Mouse (Mus musculus) forebrain, embryonic 10.5 days (tissue): ENCODE results near the gene Arr3. TPM values are rescaled to one million over a fixed set of nuclear protein-coding genes. Genes with fewer than 3 reads are reported as not detected.
A peak's percentile ranks its signal among the peaks of the same experiment; 100 is the strongest.

Experiments used
- DNase-seq: peaks from one replicate; pipeline ENCODE4 v3.0.0-alpha.2; 2017; ENCODE audit warnings: low spot score; ENCODE audit errors: extremely low spot score
- H3K27ac ChIP-seq: fragments of 300-500 bp; sonication (generic); 2 replicates; pipeline ENCODE4 v1.5.1; 2016; ENCODE audit warnings: mild to moderate bottlenecking
- H3K27me3 ChIP-seq: fragments of 300-500 bp; sonication (generic); 2 replicates; pipeline ENCODE4 v1.6.1; 2016; ENCODE audit warnings: mild to moderate bottlenecking; ENCODE audit not compliant: poor library complexity, severe bottlenecking
- H3K36me3 ChIP-seq: fragments of 300-500 bp; sonication (generic); replicated peaks from 2 replicates; pipeline ENCODE4 v1.6.1; 2016; ENCODE audit warnings: mild to moderate bottlenecking, moderate library complexity
- H3K4me1 ChIP-seq: fragments of 300-500 bp; sonication (generic); 2 replicates; pipeline ENCODE4 v1.6.1; 2016
- H3K4me3 ChIP-seq: fragments of 300-500 bp; sonication (generic); 2 replicates; pipeline ENCODE4 v1.5.1; 2016; ENCODE audit warnings: mild to moderate bottlenecking, moderate library complexity
- H3K9me3 ChIP-seq: fragments of 300-500 bp; sonication (generic); 2 replicates; pipeline ENCODE4 v1.6.1; 2016; ENCODE audit warnings: mild to moderate bottlenecking, moderate library complexity
- WGBS: fragments of 180-500 bp; shearing (Covaris S2); methylation state at CpG from one replicate; pipeline ENCODE4 v1.1.7; 2016; 5-methylcytosine and 5-hydroxymethylcytosine counted together
- polyA plus RNA-seq: library from polyadenylated mRNA; unstranded; fragments of >200 nt; fragmentation: Nextera tagmentation; extraction: Ambion mirVana; gene quantifications from 2 replicates; pipeline ENCODE4 v1.2.1, GENCODE M21; 2016

Gene Arr3
- polyA plus RNA-seq, result not detected in 2 replicates

GRCm38 (mm10) chrX:100605314-100605713, at the start of gene Arr3:
TSS of gene Arr3 (plus strand) at chrX:100605497.
- H3K4me1 ChIP-seq, result no peaks in the 10 kb centered on the region
- H3K9me3 ChIP-seq, result no peaks in the 10 kb centered on the region
- H3K36me3 ChIP-seq, result no peaks in the 10 kb centered on the region
- H3K27ac ChIP-seq, result no peak within 1 kb of the TSS
- WGBS, result 59% methylated on average over 1 of the region's 1 CpGs
- DNase-seq, result no peak
- no peak within 1 kb of the TSS for H3K4me3 ChIP-seq
- H3K27me3 ChIP-seq, result peaks cover 81% of the 10 kb centered on the region

GRCm38 (mm10) chrX:100556026-100556425, 49.3 kb upstream of the Arr3 start:
- Histone ChIP-seq H3K27me3 (peaks cover 53% of the 10 kb centered on the region), H3K4me1 (no peaks in the 10 kb centered on the region), H3K36me3 (no peaks in the 10 kb centered on the region), H3K4me3 (no peak overlapping the region), H3K27ac (no peak overlapping the region), H3K9me3 (no peaks in the 10 kb centered on the region)
- DNase-seq, result no peak
- 86% methylated on average over 3 of the region's 3 CpGs for WGBS

GRCm38 (mm10) chrX:100565696-100566095, 39.6 kb upstream of the Arr3 start:
- H3K9me3 ChIP-seq, result no peaks in the 10 kb centered on the region
- DNase-seq, result no peak
- H3K27me3 ChIP-seq, result peaks cover 32% of the 10 kb centered on the region
- H3K36me3 ChIP-seq, result no peaks in the 10 kb centered on the region
- no peak overlapping the region for H3K27ac ChIP-seq
- no peak overlapping the region for H3K4me3 ChIP-seq
- no peaks in the 10 kb centered on the region for H3K4me1 ChIP-seq
- WGBS, result 91% methylated on average over 3 of the region's 3 CpGs

GRCm38 (mm10) chrX:100571951-100572350, 33.3 kb upstream of the Arr3 start, which contains the start of gene Awat1:
TSS of gene Awat1 (plus strand) at chrX:100572251.
- no peaks in the 10 kb centered on the region for H3K4me1 ChIP-seq
- 83% methylated on average over 1 of the region's 1 CpGs for WGBS
- H3K27me3 ChIP-seq, result peaks cover 63% of the 10 kb centered on the region
- H3K4me3 ChIP-seq, result no peak within 1 kb of the TSS
- DNase-seq, result no peak
- no peaks in the 10 kb centered on the region for H3K36me3 ChIP-seq
- no peaks in the 10 kb centered on the region for H3K9me3 ChIP-seq
- H3K27ac ChIP-seq, result no peak within 1 kb of the TSS

- no peaks in the 10 kb centered on the region for H3K9me3 ChIP-seq
- 78% methylated on average over 4 of the region's 4 CpGs for WGBS
- H3K4me3 ChIP-seq, result no peak within 1 kb of the TSS
- no peak for DNase-seq
- no peaks in the 10 kb centered on the region for H3K36me3 ChIP-seq
- no peaks in the 10 kb centered on the region for H3K4me1 ChIP-seq
- peaks cover 76% of the 10 kb centered on the region for H3K27me3 ChIP-seq
- H3K27ac ChIP-seq, result no peak within 1 kb of the TSS
These were observed 10.5 kb upstream of the Arr3 start, which contains the start of gene P2ry4 for GRCm38 (mm10) chrX:100594791-100595190. TSS of gene P2ry4 (minus strand) at chrX:100594869.

GRCm38 (mm10) chrX:100597439-100597838, 7.9 kb upstream of the Arr3 start:
- no peaks in the 10 kb centered on the region for H3K36me3 ChIP-seq
- peaks cover 92% of the 10 kb centered on the region for H3K27me3 ChIP-seq
- H3K9me3 ChIP-seq, result no peaks in the 10 kb centered on the region
- WGBS, result 29% methylated on average over 5 of the region's 5 CpGs
- H3K4me1 ChIP-seq, result no peaks in the 10 kb centered on the region
- H3K27ac ChIP-seq, result no peak overlapping the region
- H3K4me3 ChIP-seq, result no peak overlapping the region
- DNase-seq, result peak; percentile 29

- no peak for DNase-seq
- Histone ChIP-seq H3K27me3 (peaks cover 86% of the 10 kb centered on the region), H3K27ac (no peak overlapping the region), H3K36me3 (no peaks in the 10 kb centered on the region), H3K4me3 (no peak overlapping the region), H3K4me1 (no peaks in the 10 kb centered on the region), H3K9me3 (no peaks in the 10 kb centered on the region)
- 67% methylated on average over 4 of the region's 4 CpGs for WGBS
These were observed 5.5 kb upstream of the Arr3 start for GRCm38 (mm10) chrX:100599755-100600154.

GRCm38 (mm10) chrX:100618488-100618887, 13.2 kb downstream of the Arr3 start:
- 71% methylated on average over 3 of the region's 3 CpGs for WGBS
- DNase-seq, result no peak
- H3K4me3 ChIP-seq, result no peak overlapping the region
- no peaks in the 10 kb centered on the region for H3K4me1 ChIP-seq
- peaks cover 15% of the 10 kb centered on the region for H3K36me3 ChIP-seq
- H3K27ac ChIP-seq, result no peak overlapping the region
- H3K27me3 ChIP-seq, result peaks cover 51% of the 10 kb centered on the region
- H3K9me3 ChIP-seq, result no peaks in the 10 kb centered on the region

GRCm38 (mm10) chrX:100621366-100621765, 16.1 kb downstream of the Arr3 start:
- Histone ChIP-seq H3K36me3 (peaks cover 25% of the 10 kb centered on the region), H3K4me3 (no peak overlapping the region), H3K4me1 (peaks cover 8% of the 10 kb centered on the region), H3K27me3 (peaks cover 45% of the 10 kb centered on the region), H3K27ac (no peak overlapping the region), H3K9me3 (no peaks in the 10 kb centered on the region)
- DNase-seq, result no peak
- 83% methylated on average over 2 of the region's 2 CpGs for WGBS

- H3K36me3 ChIP-seq, result peaks cover 36% of the 10 kb centered on the region
- DNase-seq, result no peak
- H3K9me3 ChIP-seq, result no peaks in the 10 kb centered on the region
- peaks cover 35% of the 10 kb centered on the region for H3K27me3 ChIP-seq
- no peak overlapping the region for H3K4me3 ChIP-seq
- WGBS, result 88% methylated on average over 4 of the region's 4 CpGs
- no peak overlapping the region for H3K27ac ChIP-seq
- H3K4me1 ChIP-seq, result peaks cover 16% of the 10 kb centered on the region
These were observed 18.9 kb downstream of the Arr3 start for GRCm38 (mm10) chrX:100624242-100624641.

GRCm38 (mm10) chrX:100625146-100625545, 19.8 kb downstream of the Arr3 start:
- H3K27ac ChIP-seq, result peak overlapping the region; percentile 94

GRCm38 (mm10) chrX:100625546-100625801, 20.2 kb downstream of the Arr3 start, which contains the start of gene Kif4:
TSS of gene Kif4 (plus strand) at chrX:100625737.
- H3K4me1 ChIP-seq, result peaks cover 16% of the 10 kb centered on the region
- peaks cover 44% of the 10 kb centered on the region for H3K27me3 ChIP-seq
- 29% methylated on average over 3 of the region's 3 CpGs for WGBS
- peak within 1 kb of the TSS; percentile 70 for H3K4me3 ChIP-seq
- H3K27ac ChIP-seq, result peak within 1 kb of the TSS; percentile 94
- no peak for DNase-seq
- H3K36me3 ChIP-seq, result peaks cover 44% of the 10 kb centered on the region
- no peaks in the 10 kb centered on the region for H3K9me3 ChIP-seq

More at GRCm38 (mm10) chrX:100625146-100625545, 19.8 kb downstream of the Arr3 start:
- no peak for DNase-seq
- peak overlapping the region; percentile 70 for H3K4me3 ChIP-seq
- H3K27me3 ChIP-seq, result peaks cover 42% of the 10 kb centered on the region
- peaks cover 16% of the 10 kb centered on the region for H3K4me1 ChIP-seq
- 42% methylated on average over 7 of the region's 7 CpGs for WGBS
- peaks cover 44% of the 10 kb centered on the region for H3K36me3 ChIP-seq
- no peaks in the 10 kb centered on the region for H3K9me3 ChIP-seq

- Histone ChIP-seq H3K27me3 (peaks cover 44% of the 10 kb centered on the region), H3K4me3 (peak within 1 kb of the TSS; percentile 70), H3K36me3 (peaks cover 50% of the 10 kb centered on the region), H3K27ac (peak within 1 kb of the TSS; percentile 94), H3K4me1 (peaks cover 16% of the 10 kb centered on the region), H3K9me3 (no peaks in the 10 kb centered on the region)
- WGBS, result 24% methylated on average over 62 of the region's 62 CpGs
- DNase-seq, result peak; percentile 85
These were observed 20.8 kb downstream of the Arr3 start, which contains the start of gene Pdzd11 for GRCm38 (mm10) chrX:100625802-100626793. TSS of gene Pdzd11 (minus strand) at chrX:100626568.
